Mouse (Mus musculus): ENCODE data around the gene Gm49378.

Gm49378 gene

GRCm38 (mm10) chr14:55629312-55629711 is 8.4 kb downstream of the Gm49378 start:
- peak; percentile 88 for DNase-seq (ENCODE audit: low read depth)

- DNase-seq (ENCODE audit: low read depth), result no peak
Measured at GRCm38 (mm10) chr14:55628077-55628827, 9.4 kb downstream of the Gm49378 start.

GRCm38 (mm10) chr14:55618486-55619195 is 19.1 kb downstream of the Gm49378 start:
- DNase-seq (ENCODE audit: low read depth), result no peak

GRCm38 (mm10) chr14:55617822-55618221 is 19.9 kb downstream of the Gm49378 start, which contains the start of gene Rec8:
TSS of gene Rec8 (plus strand) at chr14:55618037.
- DNase-seq (ENCODE audit: low read depth), result peak; percentile 60

- DNase-seq (ENCODE audit: low read depth), result no peak
Measured at GRCm38 (mm10) chr14:55616844-55617243, 20.9 kb downstream of the Gm49378 start.

GRCm38 (mm10) chr14:55615876-55616275 is 21.8 kb downstream of the Gm49378 start:
- no peak for DNase-seq (ENCODE audit: low read depth)

GRCm38 (mm10) chr14:55614565-55615178 is 23.0 kb downstream of the Gm49378 start:
- no peak for DNase-seq (ENCODE audit: low read depth)

GRCm38 (mm10) chr14:55613346-55613745 is 24.3 kb downstream of the Gm49378 start:
- no peak for DNase-seq (ENCODE audit: low read depth)

- DNase-seq (ENCODE audit: low read depth), result no peak
Measured at GRCm38 (mm10) chr14:55608339-55608738, 29.4 kb downstream of the Gm49378 start.

GRCm38 (mm10) chr14:55605743-55606459 is 31.8 kb downstream of the Gm49378 start:
- no peak for DNase-seq (ENCODE audit: low read depth)

GRCm38 (mm10) chr14:55604823-55605222 is 32.9 kb downstream of the Gm49378 start:
- peak; percentile 44 for DNase-seq (ENCODE audit: low read depth)

GRCm38 (mm10) chr14:55603633-55604576 is 33.8 kb downstream of the Gm49378 start:
- peak; percentile 98 for DNase-seq (ENCODE audit: low read depth)

GRCm38 (mm10) chr14:55603271-55603632 is 34.4 kb downstream of the Gm49378 start, which contains the start of gene Irf9:
TSS of gene Irf9 (plus strand) at chr14:55603571.
- peak; percentile 33 for DNase-seq (ENCODE audit: low read depth)

- DNase-seq (ENCODE audit: low read depth), result no peak
Measured at GRCm38 (mm10) chr14:55598521-55599390, 38.9 kb downstream of the Gm49378 start.

GRCm38 (mm10) chr14:55596036-55596690 is 41.5 kb downstream of the Gm49378 start:
- no peak for DNase-seq (ENCODE audit: low read depth)

- no peak for DNase-seq (ENCODE audit: low read depth)
Measured at GRCm38 (mm10) chr14:55592226-55592625, 45.5 kb downstream of the Gm49378 start.

- peak; percentile 89 for DNase-seq (ENCODE audit: low read depth)
Measured at GRCm38 (mm10) chr14:55591331-55591891, 46.3 kb downstream of the Gm49378 start, which contains the start of gene Rnf31. TSS of gene Rnf31 (plus strand) at chr14:55591708.

- DNase-seq (ENCODE audit: low read depth), result peak; percentile 90
Measured at GRCm38 (mm10) chr14:55590748-55591330, 46.9 kb downstream of the Gm49378 start, which contains the start of gene Psme2. TSS of gene Psme2 (minus strand) at chr14:55591113.
